Mouse (Mus musculus) cerebral cortex, adult 2 months (tissue): ENCODE results near the gene Ap5z1.

Experiments
- WGBS: fragments of 180-500 bp; shearing (Covaris S2); methylation state at CpG from one replicate; pipeline ENCODE4 v1.1.7; 2018; 5-methylcytosine and 5-hydroxymethylcytosine counted together

The Ap5z1 gene

GRCm38 (mm10) chr5:142473696-142474095 is 10.0 kb downstream of the Ap5z1 start:
- 32% methylated on average over 10 of the region's 10 CpGs for WGBS

GRCm38 (mm10) chr5:142475669-142476068 is 11.9 kb downstream of the Ap5z1 start:
- WGBS = 59% methylated on average over 7 of the region's 7 CpGs

GRCm38 (mm10) chr5:142477346-142477745 is 13.6 kb downstream of the Ap5z1 start:
- 63% methylated on average over 12 of the region's 12 CpGs for WGBS

GRCm38 (mm10) chr5:142477866-142478615 is 14.3 kb downstream of the Ap5z1 start:
- 73% methylated on average over 5 of the region's 5 CpGs for WGBS

- WGBS = 28% methylated on average over 17 of the region's 17 CpGs
Observed at GRCm38 (mm10) chr5:142478829-142479435, 15.2 kb downstream of the Ap5z1 start.

GRCm38 (mm10) chr5:142482512-142482911 is 18.8 kb downstream of the Ap5z1 start:
- WGBS = 57% methylated on average over 2 of the region's 2 CpGs

GRCm38 (mm10) chr5:142483581-142483980 is 19.8 kb downstream of the Ap5z1 start:
- 90% methylated on average over 5 of the region's 5 CpGs for WGBS

- WGBS = 77% methylated on average over 9 of the region's 9 CpGs
Observed at GRCm38 (mm10) chr5:142486654-142487053, 22.9 kb downstream of the Ap5z1 start.

- 77% methylated on average over 9 of the region's 9 CpGs for WGBS
Observed at GRCm38 (mm10) chr5:142489955-142490707, 26.4 kb downstream of the Ap5z1 start.

- 83% methylated on average over 3 of the region's 3 CpGs for WGBS
Observed at GRCm38 (mm10) chr5:142493307-142493706, 29.6 kb downstream of the Ap5z1 start.

GRCm38 (mm10) chr5:142495321-142496096 is 31.8 kb downstream of the Ap5z1 start:
- WGBS = 77% methylated on average over 14 of the region's 14 CpGs

- WGBS = 53% methylated on average over 3 of the region's 3 CpGs
Observed at GRCm38 (mm10) chr5:142498964-142499363, 35.2 kb downstream of the Ap5z1 start.

GRCm38 (mm10) chr5:142500918-142501317 is 37.2 kb downstream of the Ap5z1 start:
- WGBS = 80% methylated on average over 10 of the region's 10 CpGs

GRCm38 (mm10) chr5:142502414-142502813 is 38.7 kb downstream of the Ap5z1 start:
- 3% methylated on average over 3 of the region's 3 CpGs for WGBS

- WGBS = 44% methylated on average over 3 of the region's 3 CpGs
Observed at GRCm38 (mm10) chr5:142504175-142504574, 40.4 kb downstream of the Ap5z1 start.

- WGBS = 69% methylated on average over 3 of the region's 3 CpGs
Observed at GRCm38 (mm10) chr5:142505695-142506423, 42.1 kb downstream of the Ap5z1 start.

GRCm38 (mm10) chr5:142509141-142510060 is 45.7 kb downstream of the Ap5z1 start:
- 37% methylated on average over 15 of the region's 15 CpGs for WGBS

- WGBS = 73% methylated on average over 7 of the region's 7 CpGs
Observed at GRCm38 (mm10) chr5:142510061-142510414, 46.3 kb downstream of the Ap5z1 start.

- 58% methylated on average over 4 of the region's 4 CpGs for WGBS
Observed at GRCm38 (mm10) chr5:142512112-142512511, 48.4 kb downstream of the Ap5z1 start.

- 36% methylated on average over 6 of the region's 6 CpGs for WGBS
Observed at GRCm38 (mm10) chr5:142518973-142519372, 55.2 kb downstream of the Ap5z1 start.
